Mouse (Mus musculus): ENCODE measurements around the gene Top2b. TPM values are rescaled to one million over a fixed set of nuclear protein-coding genes. Genes with fewer than 3 reads are reported as not detected.

Gene Top2b
- total RNA-seq (2023), result 177 TPM

GRCm38 (mm10) chr14:16364878-16365337, at the start of gene Top2b:
Gene Top2b, plus strand, starts transcription at chr14:16365179.

Other genes starting within 250 kb of the Top2b start
- gene Ngly1, start 115.9 kb upstream of the Top2b start, total RNA-seq (2023), result 65.8 TPM
- gene Oxsm, start 115.4 kb upstream of the Top2b start, total RNA-seq (2023), result 4.8 TPM

All from CD4-positive naive resting alpha-beta T cell, adult 76 days (primary cell).